8 mouse cellular contexts compared by ENCODE assay signal in the genomic region with DNA sequence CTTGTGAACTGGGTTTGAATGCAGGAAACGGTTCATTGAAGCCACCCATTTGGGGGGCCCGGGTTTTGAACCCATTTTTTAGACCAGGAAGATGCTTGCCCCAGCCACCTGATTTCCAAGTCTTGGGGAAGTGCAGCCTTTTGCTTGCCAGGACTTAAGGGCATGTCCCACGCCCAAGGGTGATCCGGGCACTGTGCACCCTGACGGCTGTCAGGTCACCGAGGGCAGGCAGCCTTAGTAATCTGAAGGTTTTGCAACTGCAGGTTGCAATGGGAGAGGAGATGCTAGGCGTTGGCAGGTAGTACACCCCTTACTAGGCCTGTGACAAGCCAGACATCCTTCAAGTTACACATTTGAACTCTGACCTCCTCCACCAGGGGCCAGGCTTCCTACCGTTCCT. TPM values are rescaled to one million over a fixed set of nuclear protein-coding genes. Genes with fewer than 3 reads are reported as not detected.
DNase-seq lines count a peak whose midpoint lies in the region; ATAC-seq and TF ChIP-seq lines count a peak whose summit lies in the region.

No protein-coding gene starts in this region.

- H3K9me3 ChIP-seq in heart, embryonic 15.5 days (replicated peaks), result no peaks in the 10 kb centered on the region
- no peaks in the 10 kb centered on the region for H3K9me3 ChIP-seq in MEL (replicated peaks; ENCODE audit: insufficient read depth, low read length)

- 50% methylated on average over 8 of the region's 8 CpGs for WGBS in heart, embryonic 15.5 days

- peak overlapping the region; percentile 69 for H3K9ac ChIP-seq in heart, embryonic 15.5 days
- peak overlapping the region; percentile 67 for H3K9ac ChIP-seq in MEL (ENCODE audit: control insufficient read depth, low read depth, low read length, poor library complexity, severe bottlenecking)

- H3K27me3 ChIP-seq in heart, embryonic 15.5 days, result no peaks in the 10 kb centered on the region
- no peaks in the 10 kb centered on the region for H3K27me3 ChIP-seq in MEL (ENCODE audit: control insufficient read depth in 1 of 2, insufficient read depth in 2 of 2, low read length in 2 of 2)

- H3K79me2 ChIP-seq in MEL (ENCODE audit: control insufficient read depth, insufficient read depth, low read length, poor library complexity), result no peaks in the 10 kb centered on the region

- peak overlapping the region; percentile 87 for H3K4me2 ChIP-seq in heart, embryonic 15.5 days

- no peak for TF ChIP-seq RAD21 in MEL (IDR thresholded peaks at IDR 0.05; ENCODE audit: low read depth, low read length)

- H3K4me1 ChIP-seq in heart, embryonic 15.5 days (replicated peaks), result peaks cover 15% of the 10 kb centered on the region
- peaks cover 0 to 7% of the 10 kb centered on the region in 2 experiments; a peak in 3 of 4 replicates for H3K4me1 ChIP-seq in MEL (ENCODE audit: control insufficient read depth in 1 of 2, insufficient read depth in 2 of 2, low read length in 2 of 2)

- H3K4me3 ChIP-seq in heart, embryonic 15.5 days, result peak overlapping the region; percentile 67
- peak overlapping the region; percentile 73 to 96 for H3K4me3 ChIP-seq in MEL (ENCODE audit: control insufficient read depth in 1 of 2, insufficient read depth in 1 of 2, low read depth in 2 of 2, low read length in 2 of 2)

- no peak for DNase-seq in heart, postnatal 14 days
- no peak for DNase-seq in MEL (ENCODE audit: low read depth, low spot score)
- no peak for DNase-seq in right cerebral cortex, postnatal 36 days (ENCODE audit: low spot score in 2 of 2)
- no peak for DNase-seq in layer of hippocampus, postnatal 25 days (ENCODE audit: extremely low spot score in 1 of 2, low spot score in 1 of 2)
- DNase-seq in adrenal gland, postnatal 36 days, result no peak

- TF ChIP-seq POLR2A in MEL (IDR thresholded peaks at IDR 0.05; ENCODE audit: control insufficient read depth in 1 of 2, insufficient read depth in 1 of 2, low read depth in 1 of 2, low read length in 2 of 2, poor library complexity in 1 of 2), result no peak

- intact Hi-C loops in heart, postnatal 14 days (cut with DNase I), result no loop called here

- no peak for ATAC-seq in heart, embryonic 15.5 days (replicated peaks; ENCODE audit: insufficient number of reproducible peaks, insufficient read depth, low FRiP score, low read depth)
- peak; percentile 33 for ATAC-seq in granulocyte monocyte progenitor cell, adult 5-6 weeks (replicated peaks; ENCODE audit: poor library complexity, severe bottlenecking)
- ATAC-seq in megakaryocyte, adult 5-6 weeks (ENCODE audit: poor library complexity, severe bottlenecking), result peak; percentile 33

- TF ChIP-seq EP300 in MEL (IDR thresholded peaks at IDR 0.05; ENCODE audit: low read depth in 1 of 2, low read length in 2 of 2), result no peak

- no peak for TF ChIP-seq CTCF in MEL (IDR thresholded peaks at IDR 0.05 in 2 of 3, conservative IDR thresholded peaks at IDR 0.05 in 1 of 3; ENCODE audit: control insufficient read depth in 1 of 3, insufficient read depth in 1 of 3, low read depth in 2 of 3, low read length in 3 of 3, poor library complexity in 1 of 3, severe bottlenecking in 1 of 3)

- H3K36me3 ChIP-seq in heart, embryonic 15.5 days, result no peaks in the 10 kb centered on the region
- no peaks in the 10 kb centered on the region for H3K36me3 ChIP-seq in MEL (ENCODE audit: control insufficient read depth in 1 of 2, insufficient read depth in 2 of 2, low read length in 2 of 2)

- H3K27ac ChIP-seq in heart, embryonic 15.5 days, result no peak overlapping the region
- no peak overlapping the region for H3K27ac ChIP-seq in MEL (ENCODE audit: control insufficient read depth, low read depth, low read length)

TF ChIP-seq in MEL, 35 proteins besides CTCF, POLR2A, EP300 and RAD21 (continues in another document):
- TF ChIP-seq MYB (IDR thresholded peaks at IDR 0.05; ENCODE audit: low read depth, low read length) (no peak), ZC3H11A (IDR thresholded peaks at IDR 0.05; ENCODE audit: low read depth, low read length) (no peak), ZMIZ1 (IDR thresholded peaks at IDR 0.05; ENCODE audit: low read depth, low read length) (no peak), SMC3 (IDR thresholded peaks at IDR 0.05; ENCODE audit: low read depth, low read length) (no peak), BHLHE40 (IDR thresholded peaks at IDR 0.05; ENCODE audit: borderline replicate concordance, low read depth, low read length) (no peak), GATA1 (IDR thresholded peaks at IDR 0.05; ENCODE audit: low read depth, low read length) (no peak), ZKSCAN1 (IDR thresholded peaks at IDR 0.05; ENCODE audit: low read depth, low read length) (no peak), UBTF (IDR thresholded peaks at IDR 0.05; ENCODE audit: borderline replicate concordance, insufficient read depth, low read depth, low read length) (no peak), MAX (IDR thresholded peaks at IDR 0.05; ENCODE audit: low read length) (no peak), TCF12 (IDR thresholded peaks at IDR 0.05; ENCODE audit: low read depth, low read length) (no peak), ELF1 (IDR thresholded peaks at IDR 0.05; ENCODE audit: low read depth, low read length) (no peak), NRF1 (IDR thresholded peaks at IDR 0.05; ENCODE audit: insufficient read depth, low read depth, low read length, poor library complexity, severe bottlenecking) (no peak), NELFE (IDR thresholded peaks at IDR 0.05; ENCODE audit: low read depth, low read length) (no peak)

RNA-seq across cellular contexts. Expression of gene Ttc38, which starts 0.5 kb away (rescaled TPM):
- polyA plus RNA-seq in heart, embryonic 15.5 days (2015; fragmentation: Nextera tagmentation; extraction: Ambion mirVana), result 4.1 and 5.7 TPM in 2 replicates
- 10 to 100 TPM; 12.4 to 13.3 TPM for total RNA-seq in heart, postnatal 14 days (2021)
- total RNA-seq in MEL (2012; rRNA removed), result 1.8 and 2.1 TPM in 2 replicates
- polyA plus RNA-seq in MEL (2012; ENCODE audit: insufficient read depth in 1 of 2, insufficient read length in 2 of 2, low read depth in 1 of 2, low replicate concordance in 2 of 2, missing spikeins in 1 of 2), result 1 to 10 TPM in 1 of 2 experiments, not detected in 1; 4.2 TPM
- 2.9 and 9.4 TPM in 2 replicates for total RNA-seq in granulocyte monocyte progenitor cell, adult 5-6 weeks (2014; fragmentation: Nextera tagmentation)
- 3.1 and 5.0 TPM in 2 replicates for total RNA-seq in granulocyte monocyte progenitor cell, adult 5-6 weeks (2017)
- 2.8 and 3.5 TPM in 2 replicates for total RNA-seq in megakaryocyte, adult 5-6 weeks (2015)
- total RNA-seq in megakaryocyte, adult 5-6 weeks (2017), result 4.9 and 10.7 TPM in 2 replicates
- 1 to 10 TPM; 4.4 to 7.3 TPM for total RNA-seq in layer of hippocampus, postnatal 25 days (2021)
- total RNA-seq in adrenal gland, postnatal 36 days (2021), result 10 to 100 TPM; 17.0 to 21.4 TPM

RNA-seq across cellular contexts. Expression of gene Pkdrej, which starts 11.1 kb away (rescaled TPM):
- polyA plus RNA-seq in heart, embryonic 15.5 days (2015; fragmentation: Nextera tagmentation; extraction: Ambion mirVana), result 0.34 and 0.37 TPM in 2 replicates
- total RNA-seq in heart, postnatal 14 days (2021), result 1 to 10 TPM; 2.0 to 2.1 TPM
- 0.20 and 0.27 TPM in 2 replicates for total RNA-seq in MEL (2012; rRNA removed)
- polyA plus RNA-seq in MEL (2012; ENCODE audit: insufficient read depth in 1 of 2, insufficient read length in 2 of 2, low read depth in 1 of 2, low replicate concordance in 2 of 2, missing spikeins in 1 of 2), result under 1 TPM in 1 of 2 experiments, not detected in 1; 0.56 TPM
- total RNA-seq in granulocyte monocyte progenitor cell, adult 5-6 weeks (2014; fragmentation: Nextera tagmentation), result not detected in 2 replicates
- not detected in 2 replicates for total RNA-seq in granulocyte monocyte progenitor cell, adult 5-6 weeks (2017)
- not detected in 2 replicates for total RNA-seq in megakaryocyte, adult 5-6 weeks (2015)
- not detected in 2 replicates for total RNA-seq in megakaryocyte, adult 5-6 weeks (2017)
- under 1 TPM; 0.52 to 0.54 TPM for total RNA-seq in layer of hippocampus, postnatal 25 days (2021)
- under 1 TPM; 0.20 to 0.26 TPM for total RNA-seq in adrenal gland, postnatal 36 days (2021)

RNA-seq across cellular contexts. Expression of gene Cdpf1, which starts 21.1 kb away (rescaled TPM):
- 40.9 and 47.9 TPM in 2 replicates for polyA plus RNA-seq in heart, embryonic 15.5 days (2015; fragmentation: Nextera tagmentation; extraction: Ambion mirVana)
- 10 to 100 TPM; 31.0 to 33.8 TPM for total RNA-seq in heart, postnatal 14 days (2021)
- total RNA-seq in MEL (2012; rRNA removed), result 30.5 and 34.4 TPM in 2 replicates
- polyA plus RNA-seq in MEL (2012; ENCODE audit: insufficient read depth in 1 of 2, insufficient read length in 2 of 2, low read depth in 1 of 2, low replicate concordance in 2 of 2, missing spikeins in 1 of 2), result 10 to 100 TPM in 1 of 2 experiments, not detected in 1; 44.0 TPM
- 13.5 and 17.1 TPM in 2 replicates for total RNA-seq in granulocyte monocyte progenitor cell, adult 5-6 weeks (2014; fragmentation: Nextera tagmentation)
- 10.8 and 11.1 TPM in 2 replicates for total RNA-seq in granulocyte monocyte progenitor cell, adult 5-6 weeks (2017)
- total RNA-seq in megakaryocyte, adult 5-6 weeks (2015), result 8.3 and 13.0 TPM in 2 replicates
- 7.7 and 14.5 TPM in 2 replicates for total RNA-seq in megakaryocyte, adult 5-6 weeks (2017)
- 10 to 100 TPM; 22.6 to 23.7 TPM for total RNA-seq in layer of hippocampus, postnatal 25 days (2021)
- total RNA-seq in adrenal gland, postnatal 36 days (2021), result 10 to 100 TPM; 15.3 to 27.0 TPM

RNA-seq across cellular contexts. Expression of gene Gtse1, which starts 26.9 kb away (rescaled TPM):
- polyA plus RNA-seq in heart, embryonic 15.5 days (2015; fragmentation: Nextera tagmentation; extraction: Ambion mirVana), result 21.5 and 26.3 TPM in 2 replicates
- total RNA-seq in heart, postnatal 14 days (2021), result 1 to 10 TPM; 1.4 to 2.3 TPM
- total RNA-seq in MEL (2012; rRNA removed), result 22.6 and 24.1 TPM in 2 replicates
- 10 to 100 TPM in 1 of 2 experiments, not detected in 1; 38.3 TPM for polyA plus RNA-seq in MEL (2012; ENCODE audit: insufficient read depth in 1 of 2, insufficient read length in 2 of 2, low read depth in 1 of 2, low replicate concordance in 2 of 2, missing spikeins in 1 of 2)
- total RNA-seq in granulocyte monocyte progenitor cell, adult 5-6 weeks (2014; fragmentation: Nextera tagmentation), result 7.9 and 13.6 TPM in 2 replicates
- total RNA-seq in granulocyte monocyte progenitor cell, adult 5-6 weeks (2017), result 19.5 and 20.0 TPM in 2 replicates
- 12.2 and 16.1 TPM in 2 replicates for total RNA-seq in megakaryocyte, adult 5-6 weeks (2015)
- 20.0 and 20.7 TPM in 2 replicates for total RNA-seq in megakaryocyte, adult 5-6 weeks (2017)
- total RNA-seq in layer of hippocampus, postnatal 25 days (2021), result under 1 TPM; 0.64 to 0.92 TPM
- 1 to 10 TPM; 1.1 to 1.6 TPM for total RNA-seq in adrenal gland, postnatal 36 days (2021)

RNA-seq across cellular contexts. Expression of gene Trmu, which starts 46.5 kb away (rescaled TPM):
- polyA plus RNA-seq in heart, embryonic 15.5 days (2015; fragmentation: Nextera tagmentation; extraction: Ambion mirVana), result 29.5 and 38.9 TPM in 2 replicates
- 10 to 100 TPM; 25.9 to 28.7 TPM for total RNA-seq in heart, postnatal 14 days (2021)
- total RNA-seq in MEL (2012; rRNA removed), result 19.1 and 21.9 TPM in 2 replicates
- 10 to 100 TPM in 1 of 2 experiments, not detected in 1; 22.2 TPM for polyA plus RNA-seq in MEL (2012; ENCODE audit: insufficient read depth in 1 of 2, insufficient read length in 2 of 2, low read depth in 1 of 2, low replicate concordance in 2 of 2, missing spikeins in 1 of 2)
- total RNA-seq in granulocyte monocyte progenitor cell, adult 5-6 weeks (2014; fragmentation: Nextera tagmentation), result 17.2 and 32.2 TPM in 2 replicates
- 22.3 and 28.7 TPM in 2 replicates for total RNA-seq in granulocyte monocyte progenitor cell, adult 5-6 weeks (2017)
- 9.0 and 9.3 TPM in 2 replicates for total RNA-seq in megakaryocyte, adult 5-6 weeks (2015)
- total RNA-seq in megakaryocyte, adult 5-6 weeks (2017), result 8.8 and 20.9 TPM in 2 replicates
- total RNA-seq in layer of hippocampus, postnatal 25 days (2021), result 10 to 100 TPM; 25.0 to 37.2 TPM
- total RNA-seq in adrenal gland, postnatal 36 days (2021), result 10 to 100 TPM; 22.7 to 24.2 TPM
